Mouse (Mus musculus): ENCODE results near the gene Snap23. TPM values are rescaled to one million over a fixed set of nuclear protein-coding genes. Genes with fewer than 3 reads are reported as not detected.

Snap23 gene
- 10 to 100 TPM; 42.6 to 57.5 TPM for total RNA-seq (2021)
- long read RNA-seq, experiment 1, transcript Snap23-203 (9 exons, 2,730 nt): major isoform, 51 of 68 reads
- long read RNA-seq, experiment 1, transcript Snap23-202 (8 exons, 2,723 nt): minor isoform, 9 of 68 reads
- long read RNA-seq, experiment 1, partial matches to known transcripts: 4 of 68 reads
- long read RNA-seq, experiment 1, other reads (novel, unspliced or antisense): 4 of 68 reads
- long read RNA-seq, experiment 2, transcript Snap23-203 (9 exons, 2,730 nt): major isoform, 36 of 44 reads
- long read RNA-seq, experiment 2, partial matches to known transcripts: 0 of 44 reads
- long read RNA-seq, experiment 2, other reads (novel, unspliced or antisense): 6 of 44 reads

GRCm38 (mm10) chr2:120566886-120567797 is at the start of gene Snap23:
TSS of gene Snap23 (plus strand) at chr2:120567671.
- Histone ChIP-seq H3K4me3 (peak within 1 kb of the TSS; percentile 78), H3K27ac (peak within 1 kb of the TSS; percentile 93)
- peak; percentile 97 for DNase-seq
- no peak for TF ChIP-seq CTCF (IDR thresholded peaks at IDR 0.05)
- intact Hi-C loops (cut with DNase I): loop anchor here (5.0 kb wide), 1 partner anchor 165 kb away; the partner anchor contains the start of genes Ganc and Tmem87a

- no peak overlapping the region for H3K4me3 ChIP-seq
- DNase-seq: no peak
- intact Hi-C loops (cut with DNase I): no loop called here
- H3K27ac ChIP-seq: peak overlapping the region; percentile 78
- TF ChIP-seq CTCF (IDR thresholded peaks at IDR 0.05): no peak
Observed at GRCm38 (mm10) chr2:120518547-120519210, 48.8 kb upstream of the Snap23 start.

GRCm38 (mm10) chr2:120526771-120527170 is 40.7 kb upstream of the Snap23 start:
- no peak for DNase-seq
- intact Hi-C loops (cut with DNase I): loop anchor here (5.0 kb wide), 1 partner anchor 81 kb away; the partner anchor contains the start of genes Haus2 and Lrrc57
- H3K27ac ChIP-seq: no peak overlapping the region

GRCm38 (mm10) chr2:120529531-120529930 is 37.9 kb upstream of the Snap23 start:
- intact Hi-C loops (cut with DNase I): loop anchor here (5.0 kb wide), 1 partner anchor 78 kb away; the partner anchor contains the start of genes Haus2 and Lrrc57
- Histone ChIP-seq H3K4me3 (no peak overlapping the region), H3K27ac (no peak overlapping the region; the same call in 1 of the 2 replicates)
- TF ChIP-seq CTCF (IDR thresholded peaks at IDR 0.05): peak; percentile 32; the same call in 1 of the 2 replicates
- no peak for DNase-seq

More at GRCm38 (mm10) chr2:120526771-120527170, 40.7 kb upstream of the Snap23 start:
- no peak for TF ChIP-seq CTCF (IDR thresholded peaks at IDR 0.05)
- H3K4me3 ChIP-seq: no peak overlapping the region

GRCm38 (mm10) chr2:120531223-120531622 is 36.2 kb upstream of the Snap23 start:
- H3K4me3 ChIP-seq: peak overlapping the region; percentile 27
- TF ChIP-seq CTCF (IDR thresholded peaks at IDR 0.05): no peak
- DNase-seq: no peak
- H3K27ac ChIP-seq: peak overlapping the region; percentile 77
- intact Hi-C loops (cut with DNase I): no loop called here

- DNase-seq: no peak
- Histone ChIP-seq H3K27ac (peak overlapping the region; percentile 93), H3K4me3 (peak overlapping the region; percentile 67)
- intact Hi-C loops (cut with DNase I): loop anchor here (2.0 kb wide), 1 partner anchor 23 kb away; the partner anchor contains the start of gene Zfp106
- no peak for TF ChIP-seq CTCF (IDR thresholded peaks at IDR 0.05)
Observed at GRCm38 (mm10) chr2:120539333-120539732, 28.1 kb upstream of the Snap23 start.

GRCm38 (mm10) chr2:120539778-120540208 is 27.7 kb upstream of the Snap23 start:
- Histone ChIP-seq H3K27ac (peak overlapping the region; percentile 93), H3K4me3 (peak overlapping the region; percentile 67)
- DNase-seq: peak; percentile 80
- no peak for TF ChIP-seq CTCF (IDR thresholded peaks at IDR 0.05)
- intact Hi-C loops (cut with DNase I): loop anchor here (2.0 kb wide), 1 partner anchor 23 kb away; the partner anchor contains the start of gene Zfp106

GRCm38 (mm10) chr2:120544732-120545131 is 22.7 kb upstream of the Snap23 start:
- intact Hi-C loops (cut with DNase I): no loop called here
- Histone ChIP-seq H3K27ac (no peak overlapping the region; the same call in 1 of the 2 replicates), H3K4me3 (no peak overlapping the region)
- DNase-seq: no peak
- no peak for TF ChIP-seq CTCF (IDR thresholded peaks at IDR 0.05)

- H3K27ac ChIP-seq: no peak overlapping the region
- no peak for TF ChIP-seq CTCF (IDR thresholded peaks at IDR 0.05)
- intact Hi-C loops (cut with DNase I): no loop called here
- no peak overlapping the region for H3K4me3 ChIP-seq
- DNase-seq: no peak
Observed at GRCm38 (mm10) chr2:120556868-120557267, 10.6 kb upstream of the Snap23 start.

- TF ChIP-seq CTCF (IDR thresholded peaks at IDR 0.05): no peak
- H3K4me3 ChIP-seq: no peak overlapping the region
- intact Hi-C loops (cut with DNase I): no loop called here
- no peak overlapping the region for H3K27ac ChIP-seq
- DNase-seq: no peak
Observed at GRCm38 (mm10) chr2:120558813-120559212, 8.7 kb upstream of the Snap23 start.

- H3K4me3 ChIP-seq: no peak overlapping the region
- intact Hi-C loops (cut with DNase I): no loop called here
- H3K27ac ChIP-seq: 0 out of 2 replicates have a peak overlapping the region, but pooled peaks have one; percentile 21
- TF ChIP-seq CTCF (IDR thresholded peaks at IDR 0.05): no peak
- no peak for DNase-seq
Observed at GRCm38 (mm10) chr2:120561524-120561923, 5.9 kb upstream of the Snap23 start.

GRCm38 (mm10) chr2:120562859-120563234 is 4.6 kb upstream of the Snap23 start:
- Histone ChIP-seq H3K4me3 (peak overlapping the region; percentile 99), H3K27ac (peak overlapping the region; percentile 93)
- intact Hi-C loops (cut with DNase I): loop anchor here (2.0 kb wide), 1 partner anchor 24 kb away; no protein-coding TSS in a partner anchor
- DNase-seq: no peak
- no peak for TF ChIP-seq CTCF (IDR thresholded peaks at IDR 0.05)
